Mouse (Mus musculus) kidney, adult 8-10 months (tissue): ENCODE data around the gene Tet3.

Source experiments
- DNase-seq, 2 experiments: peaks; one replicate each; pipeline ENCODE4 v3.0.0; 2022

Gene Tet3

DNA sequence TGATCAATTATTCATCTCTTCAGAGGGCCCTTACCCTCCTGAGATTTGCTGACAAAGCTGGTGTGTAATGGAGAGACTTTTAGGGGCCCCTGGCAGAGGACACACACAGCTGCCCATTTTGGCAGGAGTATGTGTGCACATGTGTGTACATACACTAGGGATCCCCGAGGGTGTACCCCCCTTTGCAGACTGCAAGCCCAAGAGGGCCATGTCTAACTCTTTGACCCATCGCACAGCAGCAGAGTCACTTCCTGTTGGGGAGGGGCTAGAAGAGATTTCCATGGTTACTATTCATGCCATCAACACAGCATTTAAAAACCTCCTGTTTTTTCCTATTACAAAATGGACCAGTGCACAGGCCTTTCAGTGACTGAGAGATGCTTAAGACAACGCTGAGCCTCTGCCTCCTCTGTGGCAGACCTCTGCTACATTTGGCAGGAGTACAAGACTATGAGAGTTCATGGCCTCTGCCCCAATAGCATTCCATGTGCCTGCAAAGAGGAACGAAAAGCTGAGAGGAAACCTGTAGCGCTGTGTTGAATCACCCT is 46.0 kb downstream of the Tet3 start:
- peak; percentile 58 to 79 for DNase-seq

DNA sequence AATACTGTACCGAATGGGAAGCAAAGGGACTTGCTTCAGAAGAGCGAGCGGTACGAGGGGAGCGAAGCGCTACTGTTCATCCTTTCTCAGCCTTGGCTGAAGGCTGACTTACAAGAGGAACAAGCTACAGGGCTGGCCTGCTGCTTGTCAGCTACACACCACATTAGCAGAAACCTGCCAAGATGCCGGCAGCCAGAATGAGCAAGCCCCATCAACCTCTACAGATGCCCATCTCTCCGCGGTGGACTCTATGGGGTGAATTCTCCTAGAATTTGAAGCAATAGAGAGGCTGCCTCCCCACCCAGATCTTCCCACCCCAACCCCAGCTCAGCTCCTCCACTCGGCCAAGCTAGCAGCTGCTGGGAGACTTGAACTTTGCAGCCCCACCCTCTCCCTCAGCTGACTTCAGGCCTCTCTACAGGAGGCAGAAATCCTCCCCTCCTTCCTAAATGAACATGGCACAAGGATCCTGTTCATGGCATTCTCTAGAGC is 46.5 kb downstream of the Tet3 start:
- no peak for DNase-seq

DNA sequence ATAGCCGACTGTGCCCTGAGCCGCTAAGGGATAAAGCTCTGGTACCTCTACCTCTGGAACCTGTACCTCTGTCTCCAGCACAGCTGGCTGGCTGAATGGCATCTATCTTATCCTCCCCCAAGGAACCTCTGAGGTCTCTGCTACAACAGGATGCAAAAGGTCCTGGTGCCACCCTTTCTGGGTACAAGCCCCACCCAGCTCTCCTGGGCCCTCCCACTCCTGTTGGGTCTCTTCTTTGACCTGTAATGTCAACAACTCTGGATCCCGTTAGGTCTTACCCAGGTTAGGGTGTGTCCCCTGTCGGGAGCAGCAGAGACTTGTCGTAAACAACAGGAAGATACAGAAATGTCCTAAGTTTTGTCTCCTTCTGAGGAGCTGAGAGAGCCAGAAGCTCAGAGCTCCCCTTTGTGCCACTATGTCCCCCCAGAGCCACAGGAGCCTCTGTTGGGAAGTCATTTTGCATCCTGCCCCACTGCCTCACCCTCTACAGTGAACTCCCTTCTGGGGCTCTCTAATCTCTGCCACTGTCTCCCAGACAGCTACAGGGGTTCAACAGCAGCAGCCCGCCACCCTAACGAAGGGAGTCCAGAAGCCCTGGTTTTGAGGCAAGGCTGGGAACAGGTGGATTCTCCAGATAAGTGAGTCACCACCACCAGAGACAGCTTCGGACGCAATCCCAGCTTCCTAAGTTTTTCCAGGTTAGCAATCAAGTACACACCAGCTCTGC is 47.1 kb downstream of the Tet3 start:
- no peak for DNase-seq

DNA sequence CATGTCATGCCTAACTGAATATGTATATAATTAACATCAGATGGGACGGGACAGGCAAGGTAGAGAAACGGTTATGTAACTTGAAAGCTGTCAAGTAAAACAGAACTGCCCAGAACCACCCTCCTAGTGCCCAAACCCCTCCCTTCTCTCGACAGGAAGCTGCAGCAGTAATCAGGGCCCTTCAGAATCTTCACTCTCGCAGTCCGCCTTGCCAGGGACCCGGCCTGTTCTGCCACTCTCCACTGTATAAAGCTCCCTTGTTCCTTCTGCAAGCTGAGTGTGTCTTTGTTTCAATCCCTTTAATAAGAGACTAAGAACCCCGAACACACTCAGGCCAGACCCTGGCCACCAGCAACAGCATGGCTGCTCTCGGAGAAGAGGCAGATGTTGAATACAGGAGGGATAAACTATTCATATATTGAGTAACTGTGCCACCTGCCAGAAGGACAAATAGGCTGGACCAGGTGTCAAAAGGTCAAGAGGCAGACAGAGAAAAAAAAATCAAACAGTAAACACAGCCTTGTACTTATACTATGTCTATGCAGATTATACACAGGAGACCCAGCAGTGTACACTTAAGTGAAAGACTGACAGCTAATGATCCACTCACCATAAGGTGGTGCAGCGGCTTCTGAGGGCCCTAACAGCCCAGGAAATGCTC is 48.7 kb downstream of the Tet3 start:
- no peak for DNase-seq

DNA sequence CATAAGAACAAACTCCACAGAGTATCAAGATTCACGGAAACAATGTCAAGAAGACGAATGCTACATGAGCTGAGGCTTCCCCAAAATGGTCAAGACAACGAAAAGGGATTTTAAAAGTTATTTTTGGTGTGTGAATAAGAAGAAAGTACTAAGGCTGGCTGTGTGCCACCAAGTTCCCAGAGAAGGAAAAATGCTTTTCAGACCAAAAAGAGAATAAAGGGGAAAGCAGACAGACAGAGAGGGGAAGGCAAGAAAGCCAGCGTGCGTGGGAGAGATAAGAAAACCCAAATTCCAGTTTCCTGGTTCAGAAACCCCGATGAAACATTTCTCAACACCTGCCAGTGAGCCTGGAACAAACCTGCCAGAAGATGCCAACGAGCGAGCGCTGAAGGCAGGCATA is 50.4 kb downstream of the Tet3 start:
- DNase-seq = no peak

DNA sequence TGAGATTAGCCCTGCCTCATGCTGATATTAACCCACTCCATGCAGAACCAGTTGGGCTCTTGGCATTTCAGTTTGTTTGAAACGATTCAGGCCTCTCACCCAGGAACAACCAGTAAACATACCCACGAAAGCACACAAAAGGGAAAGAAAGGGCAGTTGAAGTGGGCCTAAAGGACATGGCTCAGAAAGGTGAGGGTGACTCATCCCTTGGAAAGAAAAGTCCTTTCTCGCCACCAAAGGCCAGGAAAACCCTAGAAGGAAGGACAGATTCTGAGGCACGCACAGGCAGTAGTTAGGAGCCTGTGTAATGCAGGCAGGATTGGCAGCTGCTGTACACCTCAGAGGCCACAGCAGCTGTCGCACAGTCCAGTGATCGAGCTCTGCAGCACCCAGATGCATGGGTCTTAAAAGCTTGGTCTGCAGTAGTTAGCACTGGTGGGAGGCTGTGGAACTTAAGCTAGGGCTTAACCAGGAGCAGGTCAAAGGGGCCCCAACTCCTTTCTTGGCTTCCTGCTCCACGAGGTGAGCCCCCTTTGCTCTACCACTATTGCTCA is 53.3 kb downstream of the Tet3 start:
- DNase-seq = no peak

DNA sequence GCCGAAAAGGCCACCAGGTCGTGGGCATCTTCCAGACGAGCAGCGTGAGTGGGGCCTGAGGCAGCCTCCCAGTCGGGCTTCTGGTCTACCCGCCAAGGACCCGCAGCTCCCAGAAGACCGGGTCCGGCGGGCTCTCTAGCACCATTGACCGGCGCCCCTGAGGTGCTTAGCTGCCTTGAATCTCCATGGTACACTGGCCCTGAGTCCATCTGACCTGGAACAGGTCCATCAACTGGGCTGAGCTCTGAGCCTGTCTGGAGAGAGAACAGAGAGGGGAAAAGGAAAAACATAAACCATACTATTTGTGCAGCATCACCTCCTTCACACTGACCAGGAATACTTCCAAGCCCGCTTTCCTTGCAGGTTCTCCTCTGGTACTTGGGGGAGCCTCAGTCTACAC is 54.3 kb downstream of the Tet3 start:
- DNase-seq = no peak

DNA sequence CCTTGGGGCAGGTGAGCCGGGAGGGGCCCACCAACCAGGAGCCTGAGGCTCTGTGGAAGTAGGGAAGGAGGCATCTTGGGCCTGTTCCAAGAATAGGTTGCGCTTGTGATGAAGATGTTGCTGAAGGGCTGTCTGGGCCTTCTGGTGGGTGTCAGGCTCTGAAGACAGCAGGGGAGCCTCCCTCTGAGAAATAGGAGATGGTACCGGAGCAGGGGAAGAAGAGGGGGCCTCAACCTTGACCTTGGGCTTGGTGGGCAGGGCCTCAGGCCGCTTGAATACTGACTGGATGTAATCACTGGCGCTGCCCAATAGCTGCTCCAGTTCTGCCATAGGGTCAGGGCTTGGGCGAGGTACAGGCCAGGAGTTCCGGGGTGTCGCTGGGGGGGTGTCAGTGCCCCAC is 55.4 kb downstream of the Tet3 start:
- no peak for DNase-seq

DNA sequence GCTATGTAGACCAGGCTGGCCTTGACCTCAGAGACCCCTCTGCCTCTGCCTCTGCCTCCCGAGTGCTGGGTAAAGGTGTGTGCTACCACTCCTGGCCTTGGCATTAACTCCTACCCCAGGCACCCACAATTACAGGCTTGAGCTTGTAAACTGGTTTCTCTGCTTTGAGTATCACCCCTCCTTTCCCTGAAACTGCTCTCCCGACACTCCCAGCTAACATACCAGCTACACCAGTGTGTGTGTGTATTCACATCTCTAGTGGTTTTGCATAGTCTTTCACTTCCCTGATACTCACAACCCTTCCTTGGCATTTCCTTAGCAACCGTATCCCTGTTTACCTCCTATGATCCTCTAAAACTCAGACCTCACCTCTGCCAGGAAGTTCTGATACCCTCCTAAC is 59.1 kb downstream of the Tet3 start:
- no peak for DNase-seq

DNA sequence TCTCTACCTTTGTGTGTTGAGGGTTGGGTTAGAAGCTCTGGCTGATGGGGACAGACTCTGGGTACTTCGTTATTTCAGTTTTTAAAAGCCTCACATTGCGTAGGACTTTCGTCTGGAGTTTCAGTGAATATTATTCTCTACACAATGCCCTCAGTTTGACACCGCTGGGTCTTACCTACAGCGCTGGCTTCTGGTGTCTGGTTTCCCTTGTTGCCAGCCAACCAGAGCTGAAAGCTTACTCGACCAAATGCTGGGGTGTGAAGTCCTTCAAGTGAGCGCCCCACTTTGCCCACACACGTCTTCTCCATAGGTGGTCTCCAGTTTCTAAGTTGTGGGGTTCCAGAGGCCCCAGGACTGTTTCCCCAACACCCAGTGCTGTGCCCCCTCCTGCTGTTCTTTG is 61.2 kb downstream of the Tet3 start:
- no peak for DNase-seq

DNA sequence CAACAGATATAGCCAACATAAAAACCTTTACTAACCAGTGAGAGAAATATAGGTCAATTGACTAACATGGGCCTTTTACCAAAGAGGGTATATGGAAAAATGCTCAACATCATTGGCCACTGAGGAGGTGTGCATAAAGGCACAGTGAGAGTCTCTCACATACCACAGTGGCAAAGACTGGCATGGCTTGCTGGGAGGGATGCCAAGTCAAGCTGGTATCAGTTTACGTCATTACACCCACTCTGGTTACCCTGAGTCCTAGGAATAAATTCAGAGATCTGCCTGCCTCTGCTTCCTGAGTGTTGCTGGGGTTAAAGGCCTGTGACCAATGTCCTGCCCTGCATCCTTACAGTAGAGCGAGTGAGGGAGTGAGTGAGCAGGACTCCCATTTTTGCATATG is 62.2 kb downstream of the Tet3 start:
- DNase-seq = no peak

DNA sequence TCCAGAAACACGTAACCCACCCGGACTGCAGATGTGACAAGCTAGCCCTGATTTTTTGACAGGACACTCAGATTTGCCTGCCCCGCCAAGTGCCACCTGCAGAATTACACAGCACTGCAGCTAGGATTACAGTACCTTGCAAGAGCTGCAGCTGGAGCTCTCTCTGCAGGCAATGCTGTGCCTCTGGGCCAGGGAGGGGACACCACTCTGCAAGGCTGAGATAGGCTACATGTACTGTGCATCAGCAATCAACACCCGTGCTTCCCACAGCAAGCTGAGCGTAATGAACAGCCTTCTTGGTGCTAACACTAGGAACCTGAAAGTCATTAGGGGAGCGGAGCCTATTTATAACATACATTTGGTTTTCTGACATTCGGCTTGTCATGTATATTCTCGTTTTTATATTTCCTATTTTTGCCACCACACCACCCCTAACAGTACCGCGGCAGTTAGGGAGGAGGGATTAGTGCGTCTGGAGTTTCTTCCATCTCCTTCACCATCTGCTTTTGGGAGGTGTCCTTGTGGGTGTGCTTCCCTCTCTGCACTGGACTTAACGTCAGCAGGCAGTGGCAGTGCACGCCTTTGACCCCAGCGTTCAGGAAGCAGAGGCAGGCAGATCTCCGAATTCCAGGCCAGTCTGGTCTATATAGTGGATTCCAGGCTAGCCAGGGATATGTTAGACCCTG is 63.2 kb downstream of the Tet3 start:
- DNase-seq = no peak

DNA sequence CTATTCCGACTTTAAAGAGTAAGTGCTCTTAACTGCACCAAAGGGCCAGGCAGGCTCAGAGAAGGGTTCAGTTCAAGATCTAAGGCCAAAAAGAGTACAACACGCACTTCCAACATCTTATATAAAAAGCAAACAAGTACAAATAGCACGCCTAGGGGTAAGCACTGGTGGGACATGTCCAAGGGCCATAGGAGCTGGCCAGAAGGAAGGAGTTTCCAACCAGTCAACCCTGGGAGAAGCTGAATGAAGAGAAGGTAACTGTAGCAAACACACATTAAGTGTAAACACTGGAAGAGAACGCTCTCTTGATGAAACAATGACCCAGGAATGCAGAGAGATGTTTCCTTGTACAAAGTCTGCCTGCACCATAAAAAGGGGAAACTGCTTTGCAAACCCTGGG is 64.8 kb downstream of the Tet3 start:
- DNase-seq = no peak

DNA sequence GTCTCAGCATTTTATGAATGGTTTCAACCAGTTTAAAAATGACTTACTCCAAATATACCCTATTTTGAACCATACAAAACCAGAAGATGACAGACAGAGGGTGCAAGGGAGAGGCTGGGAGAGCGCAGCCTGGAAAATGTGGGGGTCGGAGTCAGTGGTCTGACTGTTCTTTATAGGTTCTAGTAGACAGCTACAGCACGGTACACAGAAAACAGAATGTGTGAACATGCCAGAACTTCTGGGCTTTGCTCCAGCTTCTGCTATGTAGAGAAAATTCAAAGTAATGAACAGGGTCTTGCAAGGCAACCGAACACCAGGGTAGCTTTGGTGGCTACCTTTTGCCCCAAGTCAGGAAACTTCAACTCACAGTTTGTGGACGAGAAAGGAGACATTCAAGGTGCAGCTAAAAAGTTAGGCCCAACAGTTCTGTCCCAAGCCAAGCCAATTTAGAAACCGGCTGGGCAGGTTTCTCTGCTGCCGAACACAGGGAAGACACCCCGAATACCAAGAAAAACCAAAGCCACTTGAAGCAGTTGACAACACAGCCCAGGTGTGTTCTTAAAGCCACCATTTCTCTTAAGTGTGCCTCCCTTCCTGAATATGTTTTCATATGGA is 66.6 kb downstream of the Tet3 start:
- peak in 1 of 2 experiments; percentile 24 for DNase-seq

DNA sequence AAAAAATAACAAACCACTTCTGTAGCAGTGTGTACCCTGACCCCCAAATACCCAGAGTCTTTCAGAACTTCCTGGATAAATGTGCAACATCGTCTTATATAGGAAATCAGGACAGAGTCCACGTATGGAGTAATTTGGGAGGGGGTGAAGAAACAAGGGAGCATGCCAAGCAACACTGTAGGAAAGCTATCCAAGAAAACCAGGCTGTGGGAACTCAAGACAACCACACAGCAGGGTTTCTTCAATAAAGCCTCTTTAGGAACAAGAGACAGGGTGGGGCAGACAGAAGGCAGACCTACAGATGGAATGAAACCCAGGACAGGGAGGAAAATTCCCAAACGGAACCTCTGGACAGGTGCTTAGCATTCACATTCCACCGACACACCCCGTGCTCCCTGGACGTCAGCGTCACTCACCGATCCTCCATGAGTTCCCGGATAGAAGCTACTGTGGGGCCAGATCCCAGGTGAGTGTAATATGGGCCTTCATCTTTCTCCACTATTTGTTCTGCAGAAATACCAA is 73.3 kb downstream of the Tet3 start:
- DNase-seq = no peak

DNA sequence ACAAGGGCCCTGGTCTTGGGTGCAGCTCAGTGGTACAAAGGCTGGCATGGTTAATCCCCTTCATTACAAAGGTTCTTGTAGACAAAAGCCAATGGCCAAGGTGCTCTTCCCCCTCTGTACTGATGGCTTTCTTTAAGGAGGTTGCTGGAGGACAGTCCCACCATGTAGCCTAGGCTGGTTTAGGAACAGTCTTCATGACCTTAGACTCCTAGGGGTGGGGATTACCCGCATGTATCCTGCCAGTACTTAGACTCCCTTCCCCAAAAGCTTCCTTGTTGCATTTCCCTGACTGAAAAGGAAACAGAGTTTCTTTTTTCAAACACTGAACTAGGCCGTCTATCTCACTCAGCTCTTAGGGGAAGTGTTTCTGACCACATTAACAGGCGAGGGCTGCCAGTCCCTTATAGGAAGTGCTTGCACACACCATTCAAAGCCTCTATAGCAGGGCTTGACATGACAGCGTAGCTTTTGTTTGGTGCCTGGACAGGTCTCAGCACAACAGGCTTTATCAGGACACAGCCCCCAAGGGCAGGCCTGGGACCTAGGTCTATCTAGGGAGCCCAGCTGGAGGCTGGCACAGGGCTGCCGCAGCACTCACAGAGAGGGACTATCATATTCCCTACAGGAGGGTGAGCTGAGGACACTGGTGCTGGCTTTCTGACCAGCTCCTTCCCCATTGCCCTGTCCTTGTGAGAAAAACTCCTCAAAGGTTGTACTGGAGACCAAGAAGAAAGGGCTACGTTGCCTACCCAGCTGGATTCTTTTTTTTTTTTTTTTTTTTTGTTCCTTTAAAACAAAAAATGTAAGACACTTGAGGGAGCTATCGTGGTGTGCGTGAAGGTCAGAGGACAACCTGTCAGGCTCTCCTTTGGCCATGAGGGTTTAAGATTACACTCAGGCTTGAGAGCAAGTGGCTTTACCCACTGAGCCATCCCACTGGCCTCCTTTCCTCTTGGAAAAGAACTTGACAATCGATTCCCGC is 77.1 kb downstream of the Tet3 start:
- DNase-seq = no peak

DNA sequence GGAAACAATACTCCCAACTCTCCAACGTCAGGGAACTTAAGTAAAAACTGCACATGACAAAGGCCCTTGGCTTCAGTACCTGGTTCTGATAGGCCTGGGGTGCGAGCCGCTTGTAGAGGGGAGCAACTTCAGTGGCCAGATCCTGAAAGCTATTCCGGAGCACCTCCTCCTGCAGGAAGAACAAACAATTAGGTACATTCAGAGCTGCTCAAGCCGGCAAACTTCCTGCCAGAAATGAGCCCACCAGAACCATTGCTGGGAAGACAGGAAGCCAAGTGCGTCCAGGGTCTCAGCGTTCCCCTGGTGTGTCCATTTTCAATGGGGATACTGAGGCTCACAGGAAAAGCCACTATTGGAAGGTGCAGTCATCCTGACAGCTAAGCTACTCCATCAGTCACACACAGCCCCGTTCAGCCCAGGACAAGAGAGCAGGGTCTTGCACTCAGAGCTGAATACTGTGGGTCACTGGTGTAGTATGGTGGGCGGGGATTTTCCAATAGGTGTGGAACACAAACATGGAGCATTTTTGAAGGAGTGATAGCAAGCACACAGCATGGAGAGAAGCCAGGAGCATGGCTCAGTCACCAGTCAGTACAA is 85.1 kb downstream of the Tet3 start:
- DNase-seq = no peak

DNA sequence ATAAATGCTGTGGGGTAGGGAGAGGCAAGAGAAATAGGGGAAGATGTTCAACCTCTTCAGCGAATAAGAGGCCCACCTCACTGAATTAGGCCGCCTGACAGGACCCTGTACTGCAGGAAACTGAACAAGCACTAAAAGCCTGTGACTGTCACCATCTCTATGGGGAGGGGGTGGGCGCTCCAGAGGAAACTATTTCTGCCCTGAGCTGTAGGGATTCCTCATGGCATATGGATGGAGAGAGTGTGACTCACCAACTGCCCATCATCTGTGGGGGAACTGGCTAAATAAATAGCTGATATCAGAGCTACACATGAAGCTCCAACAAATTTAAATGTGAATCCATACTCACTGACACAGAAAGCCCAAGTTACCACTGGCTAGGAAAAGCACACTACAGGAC is 87.5 kb downstream of the Tet3 start:
- no peak for DNase-seq

DNA sequence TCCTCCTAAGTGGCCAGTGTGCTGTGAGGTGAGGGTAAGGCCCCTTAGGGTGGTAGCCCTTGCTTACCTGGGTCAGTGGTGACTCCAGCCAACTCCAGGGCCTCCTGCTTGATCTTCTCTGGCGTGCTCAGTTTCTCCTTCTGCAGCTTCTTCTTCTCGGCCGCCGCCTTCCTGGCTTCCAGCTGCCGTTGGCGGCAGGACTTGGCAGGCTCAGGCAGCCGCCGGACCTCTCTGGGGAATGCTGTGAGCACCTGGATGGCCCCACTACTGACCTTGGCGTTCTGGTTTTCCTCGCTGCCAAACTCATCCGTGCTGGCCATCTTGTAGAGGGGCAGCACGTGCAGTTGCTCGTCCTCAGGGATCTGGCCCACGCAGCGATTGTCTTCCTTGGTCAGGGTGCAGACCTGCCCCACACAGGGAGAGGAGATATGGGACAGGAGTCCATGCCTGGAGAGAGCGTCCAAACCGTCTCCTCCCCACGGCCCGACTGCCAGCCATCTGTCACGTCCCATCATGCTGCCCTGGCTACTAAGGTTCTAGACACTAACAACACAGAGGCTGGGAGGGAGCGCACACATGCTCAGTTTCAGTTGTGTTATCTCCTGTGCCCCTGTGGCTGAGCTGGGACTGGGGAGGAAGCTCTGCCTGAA is 88.4 kb downstream of the Tet3 start:
- DNase-seq = no peak

DNA sequence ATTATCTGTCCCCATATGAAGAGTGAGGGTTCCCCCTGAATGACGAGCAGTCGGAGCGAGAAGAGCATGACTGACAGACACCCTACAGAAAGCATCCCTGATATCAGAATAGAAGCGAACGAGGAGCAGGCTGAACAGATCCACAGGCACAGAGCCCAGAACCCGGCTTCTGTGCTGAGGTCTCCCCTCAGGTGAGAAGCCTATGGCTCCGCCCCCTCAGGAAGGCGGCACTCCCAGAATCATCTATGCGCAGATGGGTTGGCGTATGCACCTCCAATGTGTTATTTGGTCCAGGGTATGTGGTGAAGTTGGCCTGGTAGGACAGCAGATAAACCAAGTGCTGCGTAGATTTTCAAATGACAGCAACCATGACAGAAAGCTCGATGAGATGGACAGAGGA is 95.8 kb downstream of the Tet3 start:
- DNase-seq = no peak
